Mouse (Mus musculus): ENCODE results near the gene Asrgl1.

GRCm38 (mm10) chr19:9106751-9107378, 28.6 kb downstream of the Asrgl1 start:
- TF ChIP-seq CTCF (IDR thresholded peaks at IDR 0.05; ENCODE audit: low read depth, low read length) (no peak), POLR2A (IDR thresholded peaks at IDR 0.05; ENCODE audit: extremely low read depth, insufficient read depth, low read length) (no peak)

All from liver, adult 2 months (tissue).